Mouse (Mus musculus): ENCODE measurements around the gene Bfsp2.

- no peak for TF ChIP-seq ZC3H11A (IDR thresholded peaks at IDR 0.05; ENCODE audit: borderline replicate concordance, low read depth, low read length)
- no peak for TF ChIP-seq CHD2 (IDR thresholded peaks at IDR 0.05; ENCODE audit: low read depth, low read length)
- no peak for TF ChIP-seq ZNF384 (IDR thresholded peaks at IDR 0.05; ENCODE audit: low read depth, low read length)
- no peak for TF ChIP-seq MAFK (IDR thresholded peaks at IDR 0.05; ENCODE audit: insufficient read depth, low read depth, low read length)
- no peak for TF ChIP-seq HCFC1 (IDR thresholded peaks at IDR 0.05; ENCODE audit: borderline replicate concordance, insufficient read depth, low read length)
These were observed 66.8 kb downstream of the Bfsp2 start for GRCm38 (mm10) chr9:103413457-103413856.

Measured in ES-E14 (cell line).